Mouse (Mus musculus): ENCODE measurements around the gene Tmem221.

- TF ChIP-seq EP300 (IDR thresholded peaks at IDR 0.05; ENCODE audit: low read depth) (no peak), CTCF (IDR thresholded peaks at IDR 0.05; ENCODE audit: low read depth) (no peak)
Measured at GRCm38 (mm10) chr8:71511644-71512043, 47.0 kb downstream of the Tmem221 start, which contains the start of gene Plvap.

Measured in heart, postnatal 0 days (tissue).